Mouse (Mus musculus) stomach, adult 2 months (tissue): ENCODE data around the gene Lilr4b. TPM values are rescaled to one million over a fixed set of nuclear protein-coding genes. Genes with fewer than 3 reads are reported as not detected.

Experiments
- polyA plus RNA-seq: library from polyadenylated mRNA; depleted of rRNA; stranded (reverse); fragments of >200 nt; gene quantifications from 2 replicates; pipeline ENCODE4 v1.2.3, GENCODE M21; 2012; rRNA removed

Lilr4b gene
- 0.35 and 0.56 TPM in 2 replicates for polyA plus RNA-seq

DNA sequence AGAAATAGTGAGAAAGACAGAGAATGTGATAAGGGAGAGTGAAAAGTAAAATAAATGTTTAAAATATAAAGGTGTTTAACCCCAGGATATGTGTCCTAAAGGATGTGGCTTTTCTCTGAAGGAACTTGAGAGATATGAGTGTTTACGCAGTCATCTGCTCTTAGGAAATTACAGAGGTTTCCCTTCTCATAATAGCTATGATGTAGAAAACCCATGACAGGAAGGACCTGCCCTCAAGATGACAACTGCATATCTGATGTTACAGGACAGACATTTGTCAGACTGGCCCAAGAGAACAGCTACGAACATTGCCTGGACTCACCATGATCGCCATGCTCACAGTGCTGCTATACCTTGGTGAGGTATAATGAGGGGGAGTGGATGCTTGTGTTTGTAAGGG is at the start of gene Lilr4b, which contains the start of gene Gm49339:
Gene Lilr4b (plus strand): TSS at position 236 of the 400 bp plus-strand sequence.
Gene Gm49339 (plus strand): TSS at position 216 of the 400 bp plus-strand sequence.

DNA sequence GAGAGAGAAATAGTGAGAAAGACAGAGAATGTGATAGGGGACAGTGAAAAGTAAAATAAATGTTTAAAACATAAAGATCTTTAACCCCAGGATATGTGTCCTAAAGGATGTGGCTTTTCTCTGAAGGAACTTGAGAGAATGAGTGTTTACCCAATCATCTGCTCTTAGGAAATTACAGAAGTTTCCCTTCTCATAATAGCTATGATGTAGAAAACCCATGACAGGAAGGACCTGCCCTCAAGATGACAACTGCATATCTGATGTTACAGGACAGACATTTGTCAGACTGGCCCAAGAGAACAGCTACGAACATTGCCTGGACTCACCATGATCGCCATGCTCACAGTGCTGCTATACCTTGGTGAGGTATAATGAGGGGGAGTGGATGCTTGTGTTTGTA is 10.3 kb downstream of the Lilr4b start, which contains the start of gene Lilrb4a:
Gene Lilrb4a (plus strand): TSS at position 266 of the 400 bp plus-strand sequence.

Other genes starting within 250 kb of the Lilr4b start
- gene Gm49339, start within 50 bp of the Lilr4b start, polyA plus RNA-seq, result 0.42 and 0.62 TPM in 2 replicates
- 0.26 and 0.35 TPM in 2 replicates for gene Lilrb4a, start 10.3 kb downstream of the Lilr4b start, polyA plus RNA-seq
- 1.4 and 2.5 TPM in 2 replicates for gene Fam162b, start 109.9 kb downstream of the Lilr4b start, polyA plus RNA-seq
- gene Gprc6a, start 150.8 kb downstream of the Lilr4b start, polyA plus RNA-seq, result not detected in 2 replicates
- gene Rfx6, start 197.1 kb downstream of the Lilr4b start, polyA plus RNA-seq, result 0.12 and 0.84 TPM in 2 replicates